Mouse (Mus musculus): Measurements from ENCODE around the gene Igf1r.

Gene Igf1r

DNA sequence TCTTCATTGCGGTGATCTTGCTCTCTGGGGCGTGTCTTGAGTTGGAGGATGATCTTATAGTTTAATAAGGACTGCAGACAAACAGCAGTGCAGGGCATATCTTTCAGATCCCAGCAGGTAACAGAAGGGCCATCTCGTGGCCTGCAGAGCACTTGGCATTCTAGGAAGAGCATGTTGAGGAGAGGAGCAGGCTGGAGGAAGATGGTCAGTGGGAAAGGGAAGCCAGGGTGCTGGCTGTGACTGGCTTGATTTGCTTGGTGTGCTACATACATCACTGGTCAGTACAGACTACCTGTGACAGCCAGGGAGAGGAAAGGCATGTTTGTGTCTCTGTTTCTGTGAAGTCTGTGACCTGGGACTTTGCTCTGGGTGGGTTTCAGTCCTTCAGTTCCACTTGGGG lies 122.8 kb downstream of the Igf1r start:
- no peak for DNase-seq (ENCODE audit: low read depth, low spot score)

DNA sequence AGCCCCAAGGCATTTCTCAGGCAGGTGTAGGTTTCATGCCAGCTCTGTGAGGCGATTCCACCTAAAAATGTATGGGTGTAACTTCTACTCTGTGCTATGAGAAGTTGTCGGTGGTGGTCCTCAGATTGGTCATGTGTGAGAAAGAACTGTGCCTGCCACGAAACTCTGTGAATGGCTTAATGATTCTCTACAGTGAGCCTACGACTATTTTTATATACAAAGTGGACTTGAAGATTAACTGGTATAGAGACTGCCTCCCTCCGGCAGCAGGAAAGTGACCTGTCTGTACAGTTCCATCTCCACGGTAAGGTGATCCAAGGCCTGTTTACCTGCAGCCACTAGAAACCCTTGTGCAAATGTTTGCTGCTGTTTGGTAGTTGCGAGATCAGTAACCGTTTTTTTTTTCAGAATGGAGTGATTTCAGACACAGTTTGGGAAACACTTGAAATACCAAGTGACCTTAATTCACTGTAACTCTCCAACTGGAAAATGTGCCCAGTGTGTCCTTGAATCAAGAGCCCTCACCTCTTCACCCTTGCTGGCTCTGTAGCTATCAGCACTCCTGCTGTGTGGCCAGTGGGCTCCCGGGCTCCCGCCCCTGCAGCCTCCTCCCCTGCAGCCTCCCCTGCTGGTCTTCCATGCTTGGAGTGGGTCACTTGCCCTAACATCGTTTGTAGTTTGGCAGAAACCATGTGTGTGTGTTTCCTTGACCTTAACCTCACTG lies 127.7 kb downstream of the Igf1r start:
- no peak for DNase-seq (ENCODE audit: low read depth, low spot score)

DNA sequence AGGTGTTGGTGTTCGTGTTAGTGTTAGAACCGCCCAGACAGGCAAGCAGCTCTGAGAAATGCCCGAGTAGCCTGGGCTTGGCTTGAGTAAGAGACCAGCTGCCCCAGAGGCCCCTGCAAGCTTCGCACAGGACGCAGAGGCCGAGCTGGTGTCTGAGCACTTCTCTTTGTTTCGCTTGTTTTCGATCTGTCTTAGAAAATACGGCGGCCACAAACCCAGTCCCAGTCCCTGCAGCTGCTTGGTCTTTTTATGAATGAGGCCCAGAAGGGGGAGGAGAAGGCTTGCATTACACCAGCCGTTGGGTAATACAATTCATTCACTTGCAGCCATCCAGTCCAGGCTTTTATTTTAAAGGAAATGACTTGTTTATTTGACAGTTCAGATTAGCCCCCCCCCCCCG lies 132.7 kb downstream of the Igf1r start:
- peak; percentile 21 for DNase-seq (ENCODE audit: low read depth, low spot score)

DNA sequence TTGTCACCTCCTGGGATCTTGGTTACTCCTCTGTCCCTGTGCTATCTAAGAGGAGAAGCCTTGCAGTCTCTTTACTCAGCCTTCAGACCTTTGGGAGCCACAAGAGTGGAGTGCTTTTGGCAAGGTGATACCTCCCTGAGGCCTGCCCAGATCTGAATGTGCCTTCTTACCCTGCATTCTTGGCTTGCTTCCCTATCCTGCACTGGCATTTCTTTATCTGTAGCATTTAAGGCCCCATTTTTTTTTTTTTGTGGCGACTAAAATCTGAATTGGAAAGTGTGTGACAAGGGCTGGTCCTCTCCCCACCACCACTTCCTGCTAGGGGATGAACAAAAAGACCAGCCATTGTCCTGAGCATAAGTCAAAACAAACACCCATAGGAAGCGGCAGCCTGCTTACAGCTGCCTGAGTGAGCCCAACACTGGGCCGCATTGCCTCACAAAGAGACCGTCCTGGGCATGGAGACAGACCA lies 133.3 kb downstream of the Igf1r start:
- DNase-seq (ENCODE audit: low read depth, low spot score): peak; percentile 18

DNA sequence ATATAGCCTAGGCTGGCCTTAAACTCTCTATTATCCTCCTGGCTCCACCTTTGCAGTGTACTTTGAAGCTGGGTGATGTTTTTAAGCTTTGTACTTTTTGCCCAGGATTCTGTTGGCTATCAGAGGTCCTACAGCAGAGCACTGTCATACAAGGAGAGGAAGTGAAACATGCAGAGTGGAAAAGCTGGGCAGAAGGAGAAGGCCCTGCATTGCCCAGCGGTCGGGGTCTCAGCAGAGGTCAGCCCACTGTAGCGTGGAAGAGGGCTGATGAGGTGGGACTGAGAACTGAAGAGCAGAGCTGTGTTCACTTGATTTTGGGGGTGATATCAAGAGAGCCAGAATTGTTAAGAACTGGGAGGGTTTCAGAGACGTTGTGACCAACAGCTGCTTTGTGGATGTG lies 134.9 kb downstream of the Igf1r start:
- no peak for DNase-seq (ENCODE audit: low read depth, low spot score)

GRCm38 (mm10) chr7:68088825-68089224 lies 136.2 kb downstream of the Igf1r start:
- DNase-seq (ENCODE audit: low read depth, low spot score): no peak

DNA sequence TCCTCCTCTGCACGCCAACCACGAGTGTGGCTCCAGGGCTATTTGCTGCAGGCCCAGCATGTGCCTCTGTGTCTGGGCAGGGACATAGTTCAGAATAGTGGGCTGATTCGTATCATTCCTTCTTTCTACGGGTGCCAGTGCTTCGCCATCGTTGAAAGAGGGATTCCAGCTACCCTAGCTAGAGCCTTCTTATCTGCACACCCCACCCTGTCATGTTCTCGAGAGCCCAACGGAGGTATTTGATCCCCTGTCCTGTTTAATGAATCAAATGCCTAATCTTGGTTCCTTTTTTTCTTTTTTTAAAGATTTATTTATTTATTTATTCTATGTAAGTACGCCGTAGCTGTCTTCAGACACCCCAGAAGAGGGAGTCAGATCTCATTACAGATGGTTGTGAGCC lies 137.1 kb downstream of the Igf1r start:
- no peak for DNase-seq (ENCODE audit: low read depth, low spot score)

GRCm38 (mm10) chr7:68090576-68090975 lies 137.9 kb downstream of the Igf1r start:
- no peak for DNase-seq (ENCODE audit: low read depth, low spot score)

DNA sequence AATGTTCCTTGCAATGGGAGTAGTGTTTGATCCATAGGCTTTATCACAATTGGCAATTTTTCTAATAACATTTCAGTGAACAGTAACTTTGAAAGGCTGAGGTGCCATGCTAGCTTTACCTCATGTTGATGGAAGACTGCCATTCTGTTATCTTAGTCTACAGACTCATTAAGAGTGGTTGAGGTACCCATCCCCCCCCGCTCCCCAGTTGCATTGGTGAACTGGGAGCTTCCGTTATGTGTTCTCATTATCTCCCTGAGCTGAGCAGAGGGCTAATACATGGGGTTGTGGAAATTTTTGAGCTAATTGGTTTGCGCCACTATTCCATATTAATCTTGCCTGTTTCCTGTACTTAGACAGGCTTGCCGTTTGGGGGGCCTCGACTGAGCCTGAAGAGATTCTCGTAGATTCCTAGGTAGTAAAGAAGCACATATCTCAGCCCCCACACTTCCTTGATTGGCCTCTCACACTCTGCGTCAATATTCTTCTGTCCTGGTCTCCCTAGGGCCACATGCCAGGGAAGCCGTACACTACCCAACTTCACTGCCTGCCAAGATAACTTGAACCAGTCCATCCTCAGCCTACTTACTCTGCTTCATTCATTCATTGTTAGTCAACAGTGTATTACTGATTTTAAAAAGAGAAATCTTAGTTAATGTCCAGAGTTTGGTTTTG lies 139.8 kb downstream of the Igf1r start:
- DNase-seq (ENCODE audit: low read depth, low spot score): no peak

DNA sequence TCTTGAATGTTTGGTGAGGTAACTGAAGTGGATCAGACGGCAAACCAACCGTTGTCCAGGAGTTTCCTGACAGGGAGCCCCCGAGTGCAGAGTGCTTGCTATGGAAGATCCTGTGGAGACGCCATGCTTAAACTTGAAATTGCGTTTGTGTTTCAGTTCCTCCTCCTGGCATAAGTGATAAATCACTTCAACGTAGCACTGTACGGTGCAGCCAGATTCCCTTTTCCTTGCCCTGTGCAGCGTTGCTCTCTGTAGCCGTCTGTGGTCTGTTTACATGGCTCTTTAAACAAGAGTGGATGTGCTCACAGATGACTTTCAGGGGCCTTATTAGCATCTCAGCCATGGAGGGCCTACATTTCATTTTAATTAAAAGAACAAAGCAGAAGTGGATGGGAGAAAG lies 141.2 kb downstream of the Igf1r start:
- DNase-seq (ENCODE audit: low read depth, low spot score): no peak

- DNase-seq (ENCODE audit: low read depth, low spot score): no peak
These were observed 142.9 kb downstream of the Igf1r start for GRCm38 (mm10) chr7:68095574-68095973.

DNA sequence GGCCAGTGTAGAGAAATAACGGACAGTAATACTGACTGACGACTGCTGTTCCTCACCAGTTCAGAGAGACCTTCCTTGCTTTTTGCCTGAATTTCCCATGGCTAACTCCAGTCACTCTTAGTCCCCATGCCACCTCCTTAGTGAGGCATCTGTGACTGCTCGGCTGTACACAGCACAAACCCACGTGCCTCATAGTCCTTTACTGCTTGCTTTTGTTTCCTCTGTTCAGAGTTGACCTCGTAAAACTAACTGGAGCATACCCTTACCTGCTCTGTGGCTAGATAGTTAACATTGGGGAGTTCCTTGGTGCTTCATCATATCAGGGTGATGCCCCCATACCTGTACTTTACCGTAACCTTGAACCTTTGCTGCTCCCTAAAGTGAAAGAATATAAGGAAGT lies 143.8 kb downstream of the Igf1r start:
- DNase-seq (ENCODE audit: low read depth, low spot score): no peak

GRCm38 (mm10) chr7:68097081-68097836 lies 144.6 kb downstream of the Igf1r start:
- no peak for DNase-seq (ENCODE audit: low read depth, low spot score)

- DNase-seq (ENCODE audit: low read depth, low spot score): no peak
These were observed 145.5 kb downstream of the Igf1r start for GRCm38 (mm10) chr7:68098098-68098497.

DNA sequence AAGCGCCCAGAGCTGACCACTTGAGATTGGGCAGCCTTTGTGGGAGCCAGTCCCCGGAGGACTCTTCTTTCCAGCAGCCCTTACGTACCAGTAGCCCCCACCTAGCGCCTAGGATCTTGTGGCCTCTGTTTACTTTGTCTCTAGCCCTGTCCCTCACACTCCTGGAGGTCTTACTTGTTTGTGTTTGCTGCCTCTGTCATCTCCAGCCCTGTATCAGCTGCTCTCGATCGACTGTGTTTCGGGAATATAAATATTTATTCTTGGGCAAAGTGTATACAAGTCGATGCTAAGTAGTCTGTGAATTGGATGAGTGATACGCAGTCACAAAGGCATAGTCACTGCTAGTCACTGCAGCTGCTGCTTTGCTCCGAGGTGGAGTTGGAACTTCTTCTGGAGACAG lies 147.8 kb downstream of the Igf1r start:
- DNase-seq (ENCODE audit: low read depth, low spot score): no peak

DNA sequence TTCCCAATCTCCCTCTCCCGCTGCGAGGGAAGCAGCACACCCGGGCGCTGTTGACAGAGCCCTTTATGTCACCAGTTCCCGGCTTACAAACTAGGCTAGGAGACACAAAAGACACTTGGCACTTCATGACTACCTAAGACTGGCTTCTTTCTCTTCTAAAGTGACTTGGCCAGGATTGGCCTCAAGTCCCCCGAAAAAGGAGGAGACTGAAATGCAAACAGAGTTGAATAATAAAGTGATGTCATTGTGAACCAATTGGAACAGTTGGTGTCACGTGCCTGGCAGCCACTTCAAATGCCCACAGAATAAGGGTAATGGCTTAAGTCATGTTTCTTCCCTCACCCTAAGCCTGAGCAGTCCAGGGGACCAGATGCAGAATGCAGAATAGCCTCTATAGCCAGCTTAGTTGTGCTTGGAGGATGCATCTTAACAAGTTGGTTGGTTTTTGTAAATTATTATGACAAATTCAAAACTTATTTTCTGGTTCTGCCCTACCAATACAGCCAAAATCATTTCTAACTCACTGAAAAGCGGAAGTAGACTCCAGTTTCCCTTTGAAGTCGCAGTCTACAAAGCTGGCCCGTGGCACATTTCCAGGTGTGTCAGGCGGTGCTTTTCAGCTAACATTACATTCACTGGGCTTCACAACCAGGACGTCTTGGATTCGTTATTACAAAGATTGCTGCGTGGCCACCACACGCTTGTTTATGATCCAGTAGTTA lies 150.0 kb downstream of the Igf1r start:
- DNase-seq (ENCODE audit: low read depth, low spot score): peak; percentile 53

GRCm38 (mm10) chr7:68103178-68103530 lies 150.5 kb downstream of the Igf1r start:
- DNase-seq (ENCODE audit: low read depth, low spot score): no peak

- no peak for DNase-seq (ENCODE audit: low read depth, low spot score)
These were observed 158.9 kb downstream of the Igf1r start for GRCm38 (mm10) chr7:68111532-68111931.

DNA sequence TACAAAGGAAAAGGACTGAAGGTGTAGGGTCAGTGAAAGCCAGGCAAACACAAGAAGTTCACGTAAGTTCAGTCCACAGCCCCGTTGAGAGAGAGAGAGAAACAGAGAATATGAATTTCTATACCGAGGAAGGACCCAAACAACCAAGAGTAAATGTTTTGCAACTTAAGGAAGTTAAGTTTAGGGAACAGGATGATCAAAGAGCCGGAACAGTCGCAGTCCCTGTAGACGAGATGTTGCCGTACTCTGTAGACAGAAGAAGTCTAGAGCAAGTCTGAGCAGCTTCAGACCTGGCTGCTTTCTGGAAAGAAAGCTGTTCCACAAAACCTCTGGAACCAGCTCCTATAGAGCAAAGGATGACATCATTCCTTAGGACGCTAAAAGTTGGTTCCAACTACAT lies 160.0 kb downstream of the Igf1r start:
- DNase-seq (ENCODE audit: low read depth, low spot score): no peak

- no peak for DNase-seq (ENCODE audit: low read depth, low spot score)
These were observed 161.7 kb downstream of the Igf1r start for GRCm38 (mm10) chr7:68114364-68114763.

GRCm38 (mm10) chr7:68114983-68115715 lies 162.5 kb downstream of the Igf1r start:
- no peak for DNase-seq (ENCODE audit: low read depth, low spot score)
